Mouse (Mus musculus) small intestine, adult 10 weeks (tissue): Measurements from ENCODE around the gene Mns1. TPM values are rescaled to one million over a fixed set of nuclear protein-coding genes. Genes with fewer than 3 reads are reported as not detected.

Experiments used
- polyA plus RNA-seq: library from polyadenylated mRNA; stranded (reverse); fragments of 350-450 nt; fragmentation: Illumina TruSeq; extraction: RNeasy Lipid Tissue Mini Kit (QIAGEN cat#74804); gene quantifications from one replicate; pipeline ENCODE4 v1.2.3, GENCODE M21; 2014; ENCODE audit warnings: low replicate concordance

Mns1 gene
- polyA plus RNA-seq: 1.6 TPM

DNA sequence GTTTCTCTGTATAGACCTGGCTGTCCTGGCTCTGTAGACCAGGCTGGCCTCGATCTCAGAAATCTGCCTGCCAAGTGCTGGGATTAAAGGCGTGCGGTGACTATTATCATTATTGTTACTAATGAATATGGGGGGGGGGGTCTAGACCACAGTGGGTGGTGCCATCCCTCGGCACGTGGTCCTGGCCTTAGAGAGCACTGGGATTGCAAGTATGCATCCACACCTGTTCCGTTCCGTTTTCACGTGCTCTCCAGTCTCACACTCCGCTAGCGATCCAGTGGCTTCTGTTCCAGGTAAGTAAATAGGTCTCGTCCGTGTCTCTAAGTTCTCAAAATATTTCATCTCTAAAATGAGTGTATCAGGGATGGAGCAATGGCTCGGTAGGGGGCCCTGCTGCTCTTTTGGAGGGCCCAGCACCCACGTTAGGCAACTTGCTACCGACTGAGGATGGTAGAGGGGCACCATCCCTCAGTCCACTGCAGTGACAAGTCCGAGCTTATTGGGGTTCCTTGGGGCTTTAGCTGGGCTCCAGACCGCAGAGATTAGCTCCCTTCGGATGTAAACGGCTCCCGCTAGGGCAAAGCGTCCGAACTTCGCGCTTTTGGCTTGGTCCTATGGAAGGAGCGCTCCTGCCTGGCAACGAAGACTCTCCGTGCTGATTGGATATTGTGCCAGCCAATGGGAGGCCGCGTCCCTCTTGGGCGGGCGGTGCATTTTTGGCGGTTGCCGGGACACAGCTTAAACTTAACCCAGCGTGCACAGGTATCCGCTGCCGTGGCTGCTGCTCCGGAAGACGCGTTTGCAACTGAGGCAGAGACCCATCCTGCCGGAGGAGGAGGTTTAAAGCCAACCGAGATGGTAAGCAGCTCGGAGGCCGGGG is at the start of gene Mns1:
Gene Mns1, plus strand, starts transcription at position 190 of the 880 bp plus-strand sequence.

DNA sequence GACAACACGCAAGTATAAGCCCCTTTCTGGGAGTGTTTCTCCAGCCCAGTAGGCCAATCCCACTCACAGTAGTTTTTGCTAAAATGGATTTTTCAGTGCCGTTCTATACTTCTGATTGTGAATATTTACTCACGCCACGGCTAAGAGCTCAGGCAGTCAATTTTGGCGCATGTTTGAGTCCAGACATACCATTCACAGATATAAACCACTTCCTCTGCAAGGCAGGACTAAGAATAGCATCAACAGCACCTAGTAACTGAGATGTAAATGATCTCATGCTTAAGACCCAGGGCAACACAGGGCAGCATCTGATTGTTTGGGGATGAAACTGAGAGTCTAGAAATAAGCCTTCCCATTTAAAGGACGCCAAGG is 54.4 kb downstream of the Mns1 start, which contains the start of gene Tex9:
Gene Tex9, minus strand, starts transcription at position 19 of the 372 bp plus-strand sequence.

Other genes with a start within 250 kb of the Mns1 start
- gene Zfp280d, start 163.2 kb upstream of the Mns1 start, polyA plus RNA-seq: 64.2 TPM
- 10.1 TPM for gene Tex9, start 54.2 kb downstream of the Mns1 start, polyA plus RNA-seq
- gene Rfx7, start 94.2 kb downstream of the Mns1 start, polyA plus RNA-seq: 41.2 TPM
- gene Nedd4, start 224.3 kb downstream of the Mns1 start, polyA plus RNA-seq: 141 TPM